Mouse (Mus musculus) heart, adult 2 months (tissue): ENCODE measurements around the gene Spata13.

Experiments
- CTCF ChIP-seq: fragments of 200-600 bp; IDR thresholded peaks from 2 replicates; pipeline ENCODE4 v1.8.1; 2022; ENCODE audit warnings: antibody characterized with exemption, mild to moderate bottlenecking, moderate library complexity
- POLR2A ChIP-seq: fragments of 200-500 bp; IDR thresholded peaks from 2 replicates; pipeline ENCODE4 v1.6.1; 2011; ENCODE audit warnings: mild to moderate bottlenecking, low read depth, low read length, control low read depth; ENCODE audit not compliant: insufficient read depth

- TF ChIP-seq CTCF (no peak), POLR2A (no peak)
Observed at GRCm38 (mm10) chr14:60664641-60665040, 30.8 kb downstream of the Spata13 start.
